Mouse (Mus musculus) hindlimb bud, embryonic 11.5 days (tissue): ENCODE data around the gene Arl2.
"Not testable (repeated sequence)": the region's sequence is repeated elsewhere in the genome, so short reads cannot be mapped to it uniquely, and the experiment has no call there.

Experiments used
- DNase-seq: peaks from one replicate; pipeline ENCODE4 v3.0.0-alpha.2; 2012; ENCODE audit warnings: low read depth, low spot score; ENCODE audit errors: extremely low spot score

Arl2 gene

DNA sequence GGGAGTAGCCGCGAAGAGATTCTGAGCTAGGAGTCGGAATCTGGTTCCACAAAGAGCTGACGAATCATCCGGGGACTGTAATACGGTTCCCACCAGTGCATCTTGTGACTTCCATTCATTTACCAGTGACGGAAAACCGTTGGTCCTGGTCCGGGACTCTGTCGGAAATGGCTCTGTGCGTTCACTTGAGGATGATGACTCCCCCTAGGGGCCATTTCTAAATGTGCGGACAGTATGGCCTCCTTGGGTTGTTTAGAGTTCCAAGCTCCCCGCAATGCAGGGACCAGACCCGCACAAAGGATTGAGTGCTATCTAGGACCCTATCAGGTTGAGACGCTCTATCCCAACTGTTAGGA is at the start of gene Arl2:
Arl2 (minus strand) TSS at position 155 of the 356 bp plus-strand sequence.
- DNase-seq, result peak; percentile 87

DNA sequence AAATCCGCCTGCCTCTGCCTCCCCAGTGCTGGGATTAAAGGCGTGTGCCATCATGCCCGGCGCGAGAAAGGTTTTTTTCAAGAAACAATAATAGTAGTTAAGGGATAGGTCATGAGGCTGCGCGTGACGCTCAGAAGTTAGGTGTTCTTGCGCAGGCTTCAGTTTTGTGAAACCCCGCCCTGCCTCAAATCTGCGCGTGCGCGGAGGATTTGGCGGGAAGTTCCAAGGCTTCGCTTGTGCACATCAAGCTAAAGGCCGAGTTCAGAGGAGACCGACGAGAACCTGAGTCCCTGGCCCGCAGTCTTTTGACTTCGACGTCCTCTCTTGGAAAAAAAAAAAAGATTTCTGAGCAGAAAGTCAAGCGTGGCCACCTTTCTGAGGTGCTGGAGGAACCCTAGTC is 42.8 kb upstream of the Arl2 start, which contains the start of gene Majin:
Majin (plus strand) TSS at position 258 of the 400 bp plus-strand sequence.
- no peak for DNase-seq

DNA sequence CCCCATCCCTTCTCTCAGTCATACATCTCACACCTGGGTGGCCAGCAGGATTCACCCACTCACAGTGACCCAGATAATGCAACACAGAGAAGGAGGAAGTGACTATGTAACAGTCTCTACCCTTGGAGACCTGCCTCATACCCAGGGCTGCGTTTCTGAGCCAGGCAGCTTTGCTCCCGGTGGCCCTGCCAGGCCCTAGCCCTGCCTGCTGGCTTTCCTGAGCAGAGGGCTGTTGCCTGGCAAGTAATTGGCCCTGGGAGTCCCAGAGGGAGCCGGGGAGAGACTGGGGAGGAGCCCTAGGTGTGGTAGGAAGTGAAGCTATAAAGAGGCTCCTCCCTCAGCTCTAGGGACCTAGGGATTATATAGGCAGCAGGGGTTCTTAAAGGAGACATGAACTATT is 41.2 kb upstream of the Arl2 start:
- no peak for DNase-seq

DNA sequence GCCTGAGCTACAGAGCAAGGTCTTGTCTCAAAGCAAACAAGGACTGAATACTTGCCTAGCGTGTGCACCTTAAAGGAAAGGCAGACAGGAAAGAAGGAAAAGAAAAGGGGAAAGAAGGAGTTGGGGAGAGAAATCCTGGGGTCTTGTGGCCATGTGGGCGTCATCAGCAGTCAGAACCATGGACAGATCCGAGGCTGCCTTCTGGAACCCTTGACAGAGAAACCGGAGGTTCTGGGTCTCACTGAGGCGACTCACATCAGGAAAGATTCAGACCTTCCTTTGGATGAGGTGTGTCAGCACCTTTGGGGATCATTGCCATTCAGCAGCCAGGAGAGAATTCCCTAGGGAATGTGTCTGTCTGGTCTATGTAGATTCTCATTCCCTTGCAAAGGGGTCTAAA is 40.3 kb upstream of the Arl2 start:
- DNase-seq, result no peak

DNA sequence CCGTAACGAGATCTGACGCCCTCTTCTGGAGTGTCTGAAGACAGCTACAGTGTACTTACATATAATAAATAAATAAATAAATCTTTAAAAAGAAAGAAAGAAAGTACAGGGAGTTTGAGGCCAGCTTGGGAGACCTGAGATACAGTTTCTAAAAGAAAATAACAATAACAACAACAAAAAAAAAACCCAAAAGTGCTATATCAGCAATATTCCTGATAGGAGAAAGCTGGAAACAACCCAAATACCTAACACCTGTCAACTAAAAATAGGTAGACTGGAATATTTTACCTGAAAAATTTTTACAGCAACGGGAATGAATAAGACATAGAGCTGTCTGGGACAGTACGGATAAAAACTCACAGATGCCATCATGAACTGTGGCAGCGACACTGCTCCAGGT is 37.4 kb upstream of the Arl2 start:
- no peak for DNase-seq

DNA sequence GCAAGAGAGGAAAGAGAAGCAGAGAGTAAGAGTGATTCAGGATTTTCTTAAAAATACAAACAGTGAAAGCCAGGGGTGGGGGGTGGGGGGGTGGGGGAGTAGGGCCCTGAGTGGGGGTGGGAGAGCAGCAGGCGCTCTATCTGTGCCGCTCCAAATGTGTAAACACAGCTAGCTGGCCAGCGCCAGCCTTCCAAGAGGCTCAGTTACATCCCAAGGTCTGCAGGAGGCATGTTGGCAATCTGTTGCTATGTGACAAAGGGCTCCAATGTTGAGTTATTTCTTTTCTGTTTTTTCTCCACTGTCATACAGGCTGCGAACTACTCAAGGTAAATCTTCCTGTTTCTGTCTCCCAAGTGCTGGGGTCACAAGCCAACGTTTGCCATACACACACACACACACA is 33.4 kb upstream of the Arl2 start:
- DNase-seq, result no peak

DNA sequence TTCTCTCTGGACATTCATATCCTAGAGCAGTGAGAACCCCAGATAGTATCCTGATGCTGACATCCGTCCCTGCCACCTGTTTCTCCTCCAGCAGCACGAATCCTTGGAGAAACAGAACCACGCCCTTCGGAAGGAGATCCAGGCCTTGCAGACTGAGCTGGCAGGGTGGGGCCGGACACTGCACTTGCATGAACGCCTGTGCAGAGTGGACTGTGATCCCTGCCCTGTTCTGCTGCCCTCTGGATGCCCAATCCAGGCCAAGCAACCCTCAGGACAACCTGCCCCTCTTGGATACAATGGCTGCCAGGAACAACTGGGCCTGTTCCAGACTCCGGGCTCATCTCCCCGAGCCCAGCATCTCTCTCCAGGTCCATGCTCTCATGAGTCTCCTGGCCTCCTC is 29.9 kb upstream of the Arl2 start:
- no peak for DNase-seq

DNA sequence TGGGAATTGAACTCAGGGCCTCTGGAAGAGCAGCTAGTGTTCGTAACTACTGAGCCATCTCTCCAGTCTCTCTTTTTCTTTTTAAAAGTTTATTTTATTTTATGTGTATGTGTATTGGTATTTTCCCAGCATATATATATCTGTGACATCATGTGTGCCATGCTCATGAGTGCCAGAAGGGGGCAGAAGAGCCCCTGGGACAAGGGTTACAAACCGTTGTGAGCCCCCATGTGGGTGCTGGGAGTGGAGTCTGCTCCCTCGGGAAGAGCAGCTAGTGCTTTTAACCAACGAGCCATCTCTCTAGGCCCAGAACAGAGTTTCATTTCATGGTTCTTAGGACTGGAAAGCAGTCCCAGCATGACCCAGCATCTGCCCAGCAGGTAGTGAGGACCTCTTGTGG is 25.4 kb upstream of the Arl2 start:
- DNase-seq, result no peak

DNA sequence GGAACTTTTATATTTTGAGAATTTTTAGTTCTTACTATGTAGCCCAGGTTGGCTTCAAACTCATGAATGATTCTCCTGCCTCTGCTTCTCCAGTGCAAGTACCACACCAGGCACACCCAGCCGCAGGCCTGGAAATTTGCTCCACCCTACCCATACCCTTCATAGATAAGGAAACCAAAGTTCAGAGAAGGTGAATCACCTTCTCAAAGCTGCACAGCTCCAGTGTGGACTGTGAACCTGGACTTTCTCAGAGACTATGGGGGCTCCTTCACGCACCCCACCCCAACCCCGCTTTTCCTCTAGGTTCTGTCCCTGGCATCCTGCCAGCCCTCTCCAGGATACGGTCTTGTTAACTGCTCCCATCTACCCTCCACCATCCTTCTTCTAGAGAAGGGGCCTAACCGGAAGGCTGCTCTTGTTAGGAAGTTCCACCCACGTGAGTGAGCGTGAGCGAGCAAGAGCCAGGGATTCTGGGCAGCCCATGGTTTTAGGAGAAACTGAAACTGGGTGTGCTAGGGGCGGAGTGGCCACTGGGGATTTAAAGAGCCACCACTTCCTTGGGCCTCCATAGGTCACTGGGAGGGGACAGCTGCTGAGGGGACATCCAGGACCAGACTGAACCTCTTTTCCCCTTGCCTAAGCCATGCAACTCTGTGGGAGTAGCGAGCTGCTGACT is 22.7 kb upstream of the Arl2 start:
- DNase-seq, result no peak

DNA sequence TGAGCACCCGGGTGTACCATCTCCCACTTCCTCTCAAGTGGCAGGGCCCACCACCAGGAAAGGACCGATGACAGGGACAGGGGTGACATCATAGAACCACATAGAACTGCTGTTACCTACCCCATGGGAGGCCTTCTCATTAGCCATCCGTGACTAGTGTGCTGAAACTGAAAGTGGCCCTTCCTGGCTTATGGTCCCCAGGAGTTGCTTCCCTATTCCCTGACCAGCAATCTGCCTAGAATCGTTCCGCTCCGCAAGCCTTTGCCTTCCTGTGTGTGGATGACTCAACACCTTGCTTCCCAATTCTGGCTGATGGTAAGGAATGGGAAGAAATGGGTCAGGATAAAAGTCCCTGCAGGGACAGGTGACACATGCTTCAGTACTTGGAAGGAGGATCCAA is 15.9 kb upstream of the Arl2 start:
- DNase-seq, result no peak

DNA sequence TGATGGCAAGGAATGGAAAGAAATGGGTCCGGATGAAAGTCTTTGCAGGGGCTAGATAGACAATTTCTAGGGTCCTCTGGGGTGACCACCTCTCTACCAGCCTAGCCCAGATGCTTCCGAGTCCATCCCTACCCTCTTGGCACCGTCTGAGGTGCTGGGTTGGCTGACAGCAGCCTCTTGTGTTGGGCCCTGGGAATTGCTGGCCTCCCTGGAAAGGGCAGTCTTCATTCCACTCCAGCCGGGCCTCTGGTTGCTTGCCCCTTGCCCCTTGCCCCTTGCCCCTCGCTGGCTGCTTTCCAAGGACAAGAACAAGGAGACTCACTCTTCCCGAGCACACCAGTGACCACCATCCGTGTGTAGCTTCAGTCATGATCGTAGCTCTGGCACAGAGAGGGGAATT is 15.0 kb upstream of the Arl2 start:
- DNase-seq, result no peak

DNA sequence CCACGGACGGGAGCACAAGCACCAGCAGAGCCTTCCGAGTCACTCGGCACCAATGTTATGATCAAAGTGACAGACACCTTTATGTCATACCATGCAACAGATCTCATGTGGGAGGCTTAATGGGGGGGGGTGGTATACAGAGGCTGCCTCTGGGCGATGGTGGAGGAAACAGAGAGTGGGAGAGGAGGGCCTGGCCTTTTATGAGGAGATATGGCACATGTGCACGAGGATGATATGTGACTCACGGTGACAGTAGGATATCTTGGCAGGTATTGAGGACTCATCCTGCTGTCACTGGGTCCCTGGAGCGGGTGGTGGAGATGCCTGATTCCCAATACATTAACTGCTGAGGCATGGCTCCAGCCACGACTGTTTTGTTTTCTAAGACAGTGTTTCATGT is 13.8 kb upstream of the Arl2 start:
- no peak for DNase-seq

DNA sequence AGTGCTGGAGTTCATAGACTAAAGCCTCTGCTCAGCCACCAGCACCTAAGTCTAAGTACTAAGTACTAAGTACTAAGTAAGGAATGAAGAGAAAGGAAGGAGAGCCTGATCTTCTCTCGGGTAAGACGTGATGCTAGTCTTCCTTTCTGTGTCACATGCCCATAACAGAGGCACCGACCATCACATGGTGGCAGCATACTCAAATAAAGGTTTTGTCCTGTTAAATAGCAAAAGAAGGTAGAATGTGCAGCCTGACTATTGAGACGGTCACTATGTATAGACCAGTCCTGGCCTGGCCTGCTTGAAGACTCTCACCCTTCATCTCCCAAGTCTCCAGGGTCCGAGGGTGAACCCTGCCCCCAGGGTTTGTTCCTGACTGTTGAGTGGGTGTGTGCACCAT is 3.5 kb upstream of the Arl2 start:
- no peak for DNase-seq

DNA sequence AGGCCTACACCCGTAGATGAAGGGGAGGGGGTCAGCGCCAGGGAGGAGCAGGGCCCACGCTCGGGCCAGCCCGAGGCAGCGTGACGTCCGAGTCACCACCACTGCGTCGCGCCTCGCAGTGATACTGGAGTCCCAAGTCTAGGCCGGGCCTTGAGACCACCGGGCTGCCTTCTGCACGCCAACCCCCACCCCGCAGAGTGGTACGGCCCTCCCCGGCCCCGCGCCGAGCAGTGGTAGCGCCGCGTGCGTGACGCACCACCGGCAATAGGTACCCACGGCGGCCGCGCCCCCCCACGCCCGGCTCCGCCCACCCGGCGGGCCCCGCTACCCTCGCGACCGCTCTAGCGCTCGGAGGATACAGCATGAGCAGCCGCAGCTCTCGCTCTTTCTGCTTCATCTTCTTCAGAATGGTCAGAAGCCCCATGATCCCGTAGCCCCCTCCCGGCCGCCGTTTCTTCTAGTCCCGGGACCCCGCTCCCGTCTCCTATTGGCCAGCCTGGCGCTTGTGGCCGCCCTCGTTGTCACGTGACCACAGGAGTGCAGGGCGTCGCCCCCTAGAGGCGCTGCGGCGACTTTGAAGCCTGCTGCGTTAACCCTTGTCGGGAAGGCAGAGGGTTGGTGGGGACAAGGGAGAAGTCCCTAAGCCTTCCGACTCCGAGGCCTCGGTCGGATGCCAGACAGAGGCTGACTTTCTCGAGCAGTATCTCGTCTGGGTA is 512 bp downstream of the Arl2 start, which contains the start of gene Batf2:
Batf2 (plus strand) TSS at position 306 of the 716 bp plus-strand sequence.
- peak; percentile 90 for DNase-seq

DNA sequence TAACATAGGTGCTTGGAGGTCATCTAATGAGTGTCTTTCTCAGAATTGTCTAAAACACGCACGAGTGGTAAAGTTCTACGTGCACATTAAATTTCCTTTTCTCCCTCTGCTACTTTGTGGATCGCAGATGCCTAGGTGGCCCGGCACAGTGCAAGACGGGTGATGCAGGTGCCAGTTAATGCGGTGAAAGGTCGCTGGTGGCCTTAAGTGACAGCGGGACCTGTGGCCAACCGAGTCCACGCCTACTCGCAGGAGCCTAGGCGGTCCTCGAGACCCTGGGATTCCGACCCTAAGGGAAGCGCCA is 1.0 kb downstream of the Arl2 start:
- DNase-seq, result no peak

DNA sequence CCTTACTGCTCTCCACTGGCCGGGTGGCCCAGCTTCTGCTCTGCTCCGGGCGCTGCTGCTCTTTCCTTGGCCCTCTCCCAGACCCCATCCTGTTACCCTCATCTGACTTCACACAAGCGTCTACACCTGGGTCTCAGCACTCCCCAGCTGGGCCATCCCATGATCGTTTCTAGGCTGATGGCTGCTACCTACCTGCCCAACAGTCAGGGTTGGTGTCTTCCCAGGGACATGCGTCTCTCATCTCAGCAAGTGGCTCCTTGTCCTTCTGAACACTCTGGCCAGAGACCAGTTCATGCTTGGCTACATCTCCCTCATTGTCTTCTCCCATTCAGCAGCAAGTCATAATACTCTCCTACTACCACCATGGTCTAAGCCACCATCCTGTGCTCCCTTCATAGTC is 1.6 kb downstream of the Arl2 start:
- DNase-seq, result no peak

DNA sequence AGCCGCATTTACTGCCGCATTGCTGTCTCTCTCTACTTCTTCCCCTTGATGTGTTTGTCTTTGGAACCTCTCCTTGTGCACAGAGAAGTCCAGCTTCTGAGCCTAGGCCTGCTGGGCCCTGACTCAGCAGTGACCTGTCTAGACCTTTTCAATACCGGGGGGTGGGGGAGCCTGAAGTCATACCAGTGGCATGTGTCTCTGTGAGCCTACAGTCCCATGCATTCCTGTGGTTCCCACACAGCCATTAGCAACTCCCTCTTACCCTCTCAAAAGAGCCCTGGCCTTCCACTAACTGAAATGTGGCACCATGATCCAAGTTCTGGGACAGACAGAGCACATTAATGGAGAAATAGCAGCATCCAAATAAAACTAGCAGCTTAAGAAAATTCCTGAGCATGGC is 5.0 kb downstream of the Arl2 start:
- DNase-seq, result no peak

DNA sequence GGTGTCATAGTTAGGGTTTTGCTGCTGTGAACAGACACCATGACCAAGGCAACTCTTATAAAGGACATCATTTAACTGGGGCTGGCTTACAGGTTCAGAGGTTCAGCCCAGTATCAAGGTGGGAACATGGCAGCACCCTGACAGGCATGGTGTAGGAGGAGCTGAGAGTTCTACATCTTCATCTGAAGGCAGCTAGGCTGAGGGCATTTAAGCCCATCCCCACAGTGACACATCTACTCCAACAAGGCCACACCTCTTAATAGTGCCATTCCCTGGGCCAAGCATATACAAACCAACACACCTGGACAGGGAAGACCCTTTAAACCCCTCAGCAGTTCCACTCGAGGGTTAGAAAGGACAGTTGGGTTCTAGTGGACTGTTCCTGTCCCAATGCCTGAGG is 8.2 kb downstream of the Arl2 start:
- not testable (repeated sequence) for DNase-seq

DNA sequence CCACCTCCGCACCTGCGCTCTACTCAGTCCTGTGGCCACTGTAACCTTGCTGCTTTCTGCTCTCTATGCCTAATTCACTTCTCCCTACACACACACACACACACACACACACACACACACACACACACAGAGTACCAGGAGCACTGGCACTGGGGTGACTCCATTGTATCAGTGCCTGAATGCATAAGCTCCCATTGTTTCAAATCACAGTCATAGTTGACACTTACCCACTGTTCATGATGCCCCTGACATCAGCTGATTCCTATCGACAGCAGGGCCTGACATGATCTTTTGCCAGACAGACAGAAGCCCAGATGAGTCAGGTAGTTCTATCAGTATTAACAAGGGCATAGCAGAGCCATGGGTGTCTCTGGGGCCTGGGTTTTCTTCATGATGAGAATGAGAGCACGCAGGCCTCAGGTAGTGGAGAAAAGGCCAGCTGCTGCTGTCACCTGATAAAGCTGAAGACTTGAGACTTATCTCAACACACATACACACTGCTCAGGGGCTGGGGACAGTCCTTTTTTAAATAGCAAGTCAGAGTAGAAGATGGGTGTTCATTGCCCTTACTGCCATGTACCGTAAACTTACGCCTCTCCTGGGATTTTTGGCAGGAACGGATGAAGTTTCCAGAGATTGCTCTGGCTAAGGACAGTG is 9.0 kb downstream of the Arl2 start:
- no peak for DNase-seq

DNA sequence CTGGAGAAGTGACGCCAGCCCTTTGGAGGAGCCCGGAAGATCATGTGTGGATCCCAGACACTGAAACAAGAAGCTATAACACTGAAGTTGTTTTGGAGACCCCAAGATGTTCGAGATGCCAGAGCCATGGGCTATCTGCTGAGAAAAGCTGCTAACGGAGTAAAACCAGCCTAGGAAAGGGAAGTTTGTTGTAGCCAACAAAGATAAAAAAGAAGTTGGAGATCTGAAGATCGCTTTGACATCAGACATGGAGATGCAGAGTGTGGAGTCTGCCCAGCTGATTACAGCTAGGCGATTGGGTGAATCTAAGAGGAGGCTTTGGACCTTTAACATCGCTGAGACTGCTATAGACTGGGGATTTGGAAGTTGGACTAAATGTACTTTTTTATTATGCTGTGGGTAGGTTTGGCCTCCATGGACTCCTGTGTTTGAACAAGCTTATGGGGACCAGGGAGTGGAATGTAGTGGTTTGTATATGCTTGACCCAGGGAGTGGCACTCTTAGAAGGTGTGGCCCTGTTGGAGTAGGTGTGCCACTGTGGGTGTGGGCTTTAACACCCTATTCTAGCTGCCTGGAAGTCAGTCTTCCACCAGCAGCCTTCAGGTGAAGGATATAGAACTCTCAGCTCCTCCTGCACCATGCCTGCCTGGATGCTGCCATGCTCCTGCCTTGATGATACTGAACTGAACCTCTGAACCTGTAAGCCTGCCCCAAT is 10.8 kb downstream of the Arl2 start:
- not testable (repeated sequence) for DNase-seq

DNA sequence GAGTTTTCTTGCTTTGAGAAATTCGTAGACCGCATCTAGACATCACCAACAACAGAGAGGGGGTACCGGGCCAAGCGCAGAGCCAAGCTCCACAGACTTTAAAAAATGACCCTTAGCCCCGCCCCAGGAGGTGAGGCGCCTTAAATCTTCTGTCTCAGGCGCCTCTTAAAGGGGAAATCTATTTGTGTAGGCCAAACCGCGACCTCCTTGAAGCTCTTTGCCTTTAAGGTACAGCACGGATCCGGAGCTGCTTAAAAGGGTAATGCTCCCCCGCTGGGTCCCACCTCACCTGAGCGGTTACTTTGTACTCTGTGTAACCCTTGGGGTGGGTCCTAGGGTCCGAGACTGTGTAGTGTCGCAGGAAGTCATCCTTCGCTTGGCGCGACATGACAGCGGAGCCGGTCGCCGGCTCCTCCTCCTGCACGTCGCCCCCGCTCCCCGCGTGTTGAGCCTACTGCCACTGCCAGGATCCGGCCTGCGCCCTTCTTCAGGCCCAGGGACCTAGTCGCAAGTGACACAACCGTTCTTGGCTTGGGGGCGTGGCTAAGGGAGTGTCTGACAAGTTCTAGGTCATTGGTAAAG is 13.5 kb downstream of the Arl2 start, which contains the start of gene Snx15:
Snx15 (minus strand) TSS at position 545 of the 582 bp plus-strand sequence.
- peak; percentile 88 for DNase-seq
